Mouse (Mus musculus): ENCODE results near the gene Sertad2. TPM values are rescaled to one million over a fixed set of nuclear protein-coding genes. Genes with fewer than 3 reads are reported as not detected.
A peak's percentile ranks its signal among the peaks of the same experiment; 100 is the strongest.

Sertad2 gene
- polyA plus RNA-seq (2012; rRNA removed): 24.9 and 33.6 TPM in 2 replicates

DNA sequence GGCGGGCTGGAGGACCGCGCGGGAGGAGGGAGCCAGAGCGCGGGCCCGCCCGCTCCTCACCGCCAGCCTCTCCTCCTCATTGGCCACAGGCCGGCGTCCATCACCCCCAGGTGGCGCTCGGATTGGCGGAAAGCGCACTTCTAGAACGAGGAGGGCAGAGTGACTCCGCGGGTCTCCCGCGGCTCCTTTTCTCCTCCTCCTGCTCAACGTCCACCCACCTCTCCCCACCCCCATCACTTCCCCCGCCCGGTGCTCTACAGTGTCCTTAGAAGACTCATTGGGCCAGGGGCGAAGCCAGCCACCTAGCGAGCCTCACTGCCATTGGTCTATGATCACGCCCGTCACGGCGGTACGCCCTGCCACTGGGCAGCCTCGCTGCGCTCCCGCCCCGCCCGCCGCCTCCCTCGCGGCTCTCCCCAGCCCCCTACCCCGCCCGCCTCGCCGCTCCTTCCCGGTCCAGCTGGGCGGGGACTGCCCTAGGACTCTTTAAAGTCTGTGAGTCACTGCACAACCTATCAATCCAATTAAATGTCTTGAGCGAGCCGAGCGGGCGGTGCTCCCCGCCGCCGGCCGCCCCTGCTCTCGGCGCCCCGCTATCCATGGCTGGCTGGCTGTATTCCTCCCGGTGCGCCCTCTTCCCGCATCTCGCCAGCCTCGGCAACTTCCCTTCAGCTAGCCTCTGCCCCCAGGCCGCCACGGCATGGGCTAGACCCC lies at the start of gene Sertad2:
Sertad2 (plus strand) TSS at position 515 of the 714 bp plus-strand sequence.
- DNase-seq: peak; percentile 100
- TF ChIP-seq CTCF (conservative IDR thresholded peaks at IDR 0.05; ENCODE audit: insufficient read depth, insufficient read length, low read depth, low read length) (no peak), POLR2A (IDR thresholded peaks at IDR 0.05; ENCODE audit: low read depth, low read length) (peak; percentile 82)
- H3K27ac ChIP-seq (ENCODE audit: insufficient read depth, low read depth, low read length): peak within 1 kb of the TSS; percentile 97
- WGBS: under 1% methylated on average over 61 of the region's 62 CpGs
- H3K36me3 ChIP-seq (ENCODE audit: control insufficient read depth, insufficient read depth, low read length): no peaks in the 10 kb centered on the region
- peak within 1 kb of the TSS; percentile 98 for H3K4me3 ChIP-seq (ENCODE audit: insufficient read depth, low read depth, low read length)
- 0 out of 2 replicates have a peak, but pooled peaks cover 4% of the 10 kb centered on the region for H3K4me1 ChIP-seq (ENCODE audit: control insufficient read depth, insufficient read depth, low read length)
- no peaks in the 10 kb centered on the region for H3K27me3 ChIP-seq (replicated peaks; ENCODE audit: control insufficient read depth, insufficient read depth, low read length)

- TF ChIP-seq CTCF (conservative IDR thresholded peaks at IDR 0.05; ENCODE audit: insufficient read depth, insufficient read length, low read depth, low read length): no peak
- TF ChIP-seq POLR2A (IDR thresholded peaks at IDR 0.05; ENCODE audit: low read depth, low read length): no peak
- H3K36me3 ChIP-seq (ENCODE audit: control insufficient read depth, insufficient read depth, low read length): no peaks in the 10 kb centered on the region
- H3K27ac ChIP-seq (ENCODE audit: insufficient read depth, low read depth, low read length): no peak overlapping the region
- no peaks in the 10 kb centered on the region for H3K27me3 ChIP-seq (replicated peaks; ENCODE audit: control insufficient read depth, insufficient read depth, low read length)
- no peaks in the 10 kb centered on the region for H3K4me1 ChIP-seq (ENCODE audit: control insufficient read depth, insufficient read depth, low read length)
- no peak for DNase-seq
- 80% methylated on average over 6 of the region's 6 CpGs for WGBS
- no peak overlapping the region for H3K4me3 ChIP-seq (ENCODE audit: insufficient read depth, low read depth, low read length)
Observed at GRCm38 (mm10) chr11:20493922-20494626, 49.0 kb upstream of the Sertad2 start.

DNA sequence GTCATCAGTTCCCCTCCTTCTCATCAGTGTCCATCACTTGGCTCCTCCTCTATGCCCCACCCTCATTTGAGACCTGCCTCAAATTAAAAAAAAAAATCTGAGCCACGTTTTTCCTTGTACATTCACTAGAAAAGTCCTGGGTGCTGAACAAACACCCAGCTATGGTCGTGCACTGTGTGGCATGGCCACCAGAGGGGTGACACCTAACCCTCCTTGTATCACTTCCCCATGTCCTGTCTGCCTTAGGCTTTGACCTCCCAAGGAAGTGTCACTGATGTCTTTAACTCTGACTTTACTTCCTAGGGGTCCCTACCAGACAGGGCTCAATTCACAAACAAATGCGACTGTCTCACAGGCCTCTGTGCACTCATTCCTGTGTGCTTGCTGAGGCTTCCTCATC lies 42.5 kb upstream of the Sertad2 start:
- no peaks in the 10 kb centered on the region for H3K27me3 ChIP-seq (replicated peaks; ENCODE audit: control insufficient read depth, insufficient read depth, low read length)
- 0 out of 2 replicates have a peak, but pooled peaks have one; percentile 20 for TF ChIP-seq CTCF (conservative IDR thresholded peaks at IDR 0.05; ENCODE audit: insufficient read depth, insufficient read length, low read depth, low read length)
- no peak for TF ChIP-seq POLR2A (IDR thresholded peaks at IDR 0.05; ENCODE audit: low read depth, low read length)
- H3K4me3 ChIP-seq (ENCODE audit: insufficient read depth, low read depth, low read length): no peak overlapping the region
- WGBS: 52% methylated on average over 3 of the region's 3 CpGs
- H3K4me1 ChIP-seq (ENCODE audit: control insufficient read depth, insufficient read depth, low read length): no peaks in the 10 kb centered on the region
- no peak for DNase-seq
- no peaks in the 10 kb centered on the region for H3K36me3 ChIP-seq (ENCODE audit: control insufficient read depth, insufficient read depth, low read length)
- H3K27ac ChIP-seq (ENCODE audit: insufficient read depth, low read depth, low read length): no peak overlapping the region

DNA sequence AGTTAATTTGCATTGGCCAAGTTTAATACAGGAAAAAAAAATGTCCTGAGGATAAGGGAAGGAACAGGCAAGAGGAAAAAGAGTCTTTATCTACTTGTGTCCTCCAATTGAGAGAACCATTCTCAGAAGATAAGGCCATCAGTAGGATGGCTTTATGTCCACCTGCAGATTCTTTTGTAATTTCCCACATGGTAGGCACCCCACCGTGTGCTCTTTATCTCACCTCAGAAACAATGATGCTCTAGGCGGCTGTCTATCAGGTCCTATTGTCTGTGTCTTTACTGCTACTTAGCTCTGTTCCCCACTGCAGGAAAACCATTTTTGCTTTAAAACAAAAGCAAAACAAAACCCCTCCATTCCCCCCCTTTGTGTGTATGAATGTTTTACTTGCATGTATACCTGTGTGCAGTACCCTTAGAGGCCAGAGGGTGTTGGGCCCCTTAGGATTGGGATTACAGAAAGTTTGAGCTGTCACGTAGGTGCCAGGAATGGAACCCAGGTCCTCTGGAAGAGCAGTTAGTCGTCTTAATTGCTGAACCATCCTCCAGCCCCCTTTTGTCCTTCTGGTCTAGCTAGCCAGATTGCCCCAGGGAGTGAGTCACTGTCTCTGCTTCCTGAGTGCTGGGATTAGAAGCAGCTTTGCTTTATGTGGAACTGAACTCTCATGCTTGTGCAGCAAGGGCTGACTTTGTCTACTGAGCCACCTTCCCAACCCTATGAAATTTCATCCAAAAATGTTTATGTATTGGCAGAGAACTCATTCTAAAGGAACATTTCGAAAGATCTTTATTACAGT lies 41.7 kb upstream of the Sertad2 start:
- H3K36me3 ChIP-seq (ENCODE audit: control insufficient read depth, insufficient read depth, low read length): no peaks in the 10 kb centered on the region
- WGBS: 84% methylated on average over 5 of the region's 5 CpGs
- TF ChIP-seq POLR2A (IDR thresholded peaks at IDR 0.05; ENCODE audit: low read depth, low read length): no peak
- no peak for TF ChIP-seq CTCF (conservative IDR thresholded peaks at IDR 0.05; ENCODE audit: insufficient read depth, insufficient read length, low read depth, low read length)
- DNase-seq: no peak
- no peaks in the 10 kb centered on the region for H3K4me1 ChIP-seq (ENCODE audit: control insufficient read depth, insufficient read depth, low read length)
- no peak overlapping the region for H3K27ac ChIP-seq (ENCODE audit: insufficient read depth, low read depth, low read length)
- H3K4me3 ChIP-seq (ENCODE audit: insufficient read depth, low read depth, low read length): no peak overlapping the region
- H3K27me3 ChIP-seq (replicated peaks; ENCODE audit: control insufficient read depth, insufficient read depth, low read length): no peaks in the 10 kb centered on the region

DNA sequence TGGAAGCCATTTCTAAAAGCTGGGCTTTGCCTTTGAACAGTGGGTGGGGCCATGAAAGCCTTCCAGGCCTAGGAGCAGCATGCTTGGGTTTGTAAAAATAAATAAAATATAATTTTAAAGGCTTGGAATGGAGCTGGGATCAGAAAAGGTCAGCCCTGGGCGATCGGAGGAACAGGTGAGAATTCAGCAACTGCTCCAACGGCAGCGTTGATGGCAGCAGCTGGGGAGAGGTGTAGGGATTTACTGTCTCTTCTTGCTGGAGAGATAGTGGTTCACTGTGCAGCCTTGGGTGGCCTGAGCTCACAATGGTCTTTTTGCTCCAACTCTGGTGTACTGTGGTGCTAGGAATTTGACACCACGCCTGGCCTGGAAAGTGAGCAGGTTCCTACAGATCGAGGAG lies 29.5 kb upstream of the Sertad2 start:
- no peak for TF ChIP-seq POLR2A (IDR thresholded peaks at IDR 0.05; ENCODE audit: low read depth, low read length)
- TF ChIP-seq CTCF (conservative IDR thresholded peaks at IDR 0.05; ENCODE audit: insufficient read depth, insufficient read length, low read depth, low read length): no peak
- WGBS: 81% methylated on average over 6 of the region's 6 CpGs

GRCm38 (mm10) chr11:20514757-20515156 lies 28.3 kb upstream of the Sertad2 start:
- Histone ChIP-seq H3K27me3 (replicated peaks; ENCODE audit: control insufficient read depth, insufficient read depth, low read length) (no peaks in the 10 kb centered on the region), H3K36me3 (ENCODE audit: control insufficient read depth, insufficient read depth, low read length) (no peaks in the 10 kb centered on the region), H3K4me3 (ENCODE audit: insufficient read depth, low read depth, low read length) (no peak overlapping the region), H3K27ac (ENCODE audit: insufficient read depth, low read depth, low read length) (no peak overlapping the region), H3K4me1 (ENCODE audit: control insufficient read depth, insufficient read depth, low read length) (no peaks in the 10 kb centered on the region)
- WGBS: 65% methylated on average over 4 of the region's 4 CpGs
- TF ChIP-seq CTCF (conservative IDR thresholded peaks at IDR 0.05; ENCODE audit: insufficient read depth, insufficient read length, low read depth, low read length) (no peak), POLR2A (IDR thresholded peaks at IDR 0.05; ENCODE audit: low read depth, low read length) (no peak)
- no peak for DNase-seq

More for the DNA sequence above, 29.5 kb upstream of the Sertad2 start:
- H3K27ac ChIP-seq (ENCODE audit: insufficient read depth, low read depth, low read length): no peak overlapping the region
- no peak for DNase-seq
- no peaks in the 10 kb centered on the region for H3K27me3 ChIP-seq (replicated peaks; ENCODE audit: control insufficient read depth, insufficient read depth, low read length)
- no peaks in the 10 kb centered on the region for H3K4me1 ChIP-seq (ENCODE audit: control insufficient read depth, insufficient read depth, low read length)
- no peaks in the 10 kb centered on the region for H3K36me3 ChIP-seq (ENCODE audit: control insufficient read depth, insufficient read depth, low read length)
- no peak overlapping the region for H3K4me3 ChIP-seq (ENCODE audit: insufficient read depth, low read depth, low read length)

All from kidney, adult 2 months (tissue).